Mouse (Mus musculus): Measurements from ENCODE around the gene Gpr3.

Gpr3 gene

GRCm38 (mm10) chr4:133233285-133233976 is 21.1 kb upstream of the Gpr3 start:
- DNase-seq (ENCODE audit: low read depth, low spot score): no peak

- no peak for DNase-seq (ENCODE audit: low read depth, low spot score)
These were observed 17.2 kb upstream of the Gpr3 start for GRCm38 (mm10) chr4:133229582-133229981.

DNA sequence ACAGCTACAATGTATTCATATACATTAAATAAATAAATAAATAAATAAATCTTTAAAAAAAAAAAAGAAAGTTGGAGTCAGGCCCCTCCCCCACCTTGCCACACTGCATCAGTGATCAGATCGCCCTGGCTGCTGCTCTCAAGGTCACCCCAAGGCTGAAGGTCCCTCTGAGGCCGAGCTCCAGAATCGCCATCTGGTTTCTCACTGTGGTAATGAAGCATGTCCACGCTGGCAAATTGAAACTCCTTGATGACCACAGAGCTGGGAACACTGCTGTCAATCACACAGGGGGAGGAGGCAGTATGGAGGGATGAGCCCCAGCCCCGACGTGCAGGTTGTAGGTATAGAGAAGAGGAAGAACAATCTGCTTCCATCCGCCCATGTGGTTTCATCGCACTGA is 15.3 kb upstream of the Gpr3 start:
- DNase-seq (ENCODE audit: low read depth, low spot score): no peak

DNA sequence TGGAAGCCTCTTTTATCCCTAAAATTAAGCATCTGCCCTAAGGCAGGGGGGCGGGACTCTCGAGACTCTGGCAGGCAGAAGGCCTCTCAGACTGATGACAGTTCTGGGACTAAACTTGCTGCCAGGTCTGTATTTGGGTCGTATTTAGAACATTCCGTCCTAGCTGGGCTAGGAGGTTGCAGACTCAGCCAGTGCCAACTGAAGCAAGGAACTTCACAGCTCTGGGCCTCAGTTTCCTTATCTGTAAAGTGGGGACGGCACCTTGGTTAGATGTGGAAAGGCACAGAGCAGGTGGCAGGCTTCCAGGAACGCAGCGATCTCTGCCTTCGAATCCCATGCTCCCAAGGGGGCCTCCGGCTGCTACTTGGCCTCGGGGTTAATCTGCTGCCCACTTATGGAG is 13.7 kb upstream of the Gpr3 start:
- DNase-seq (ENCODE audit: low read depth, low spot score): no peak

DNA sequence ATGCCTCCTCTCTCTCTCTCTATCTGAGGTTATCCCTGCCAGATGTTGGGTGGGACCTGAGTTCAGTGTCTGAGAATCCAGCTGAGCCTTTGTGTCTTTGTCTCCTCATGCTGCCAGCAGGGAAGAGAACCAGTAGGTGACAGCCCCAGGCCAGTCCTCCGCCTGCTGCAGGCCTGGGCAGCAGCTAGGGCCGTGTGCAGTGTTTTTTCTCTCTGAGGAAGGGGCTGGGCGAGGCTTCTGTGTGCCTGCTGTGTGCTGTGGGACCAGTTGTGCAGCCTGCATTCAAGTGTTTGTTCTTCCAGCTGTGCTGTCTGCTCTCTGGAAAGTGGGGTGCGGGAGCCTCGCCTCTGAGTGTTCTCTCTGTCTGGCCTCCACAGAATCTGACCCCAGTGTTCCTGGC is 11.5 kb upstream of the Gpr3 start:
- DNase-seq (ENCODE audit: low read depth, low spot score): no peak

DNA sequence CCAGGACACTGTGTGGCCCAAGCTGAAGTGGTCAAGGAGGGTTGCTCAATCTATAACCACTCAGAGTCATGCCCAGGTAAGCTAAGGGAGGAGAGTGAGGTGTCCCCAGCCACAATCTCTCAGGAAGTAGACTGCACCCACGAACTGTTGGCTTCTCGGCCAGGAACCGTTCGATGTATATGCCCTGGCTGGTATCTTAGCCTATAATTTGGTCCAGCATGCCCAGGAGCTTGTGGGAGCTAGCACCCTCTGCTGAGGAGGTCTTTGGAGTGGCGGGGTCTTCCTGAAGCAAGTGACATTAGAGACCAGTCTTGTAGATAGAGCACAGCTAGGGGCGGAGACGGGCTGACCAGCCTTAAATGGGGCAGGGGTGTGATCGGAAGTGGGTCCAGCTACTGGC is 9.4 kb upstream of the Gpr3 start:
- DNase-seq (ENCODE audit: low read depth, low spot score): no peak

DNA sequence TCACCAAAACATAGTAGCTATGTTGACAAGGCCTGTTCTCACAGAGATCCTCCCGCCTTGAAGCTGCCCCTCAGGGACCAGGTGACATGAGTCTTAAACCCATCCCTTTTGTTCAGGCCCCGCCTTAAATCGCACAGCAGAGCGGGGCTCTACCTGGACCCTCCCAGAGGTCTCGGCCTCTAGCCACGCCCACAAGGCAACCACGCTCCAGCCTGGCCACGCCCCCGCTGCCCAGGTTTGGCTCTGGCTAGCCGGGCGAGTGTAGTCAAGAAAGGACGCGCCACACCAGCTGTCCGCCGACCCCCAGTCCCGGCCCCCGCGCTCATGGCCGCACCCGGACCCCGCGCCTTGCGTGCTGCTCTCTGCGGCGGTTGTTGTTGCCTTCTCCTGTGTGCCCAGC is 8.3 kb upstream of the Gpr3 start:
- DNase-seq (ENCODE audit: low read depth, low spot score): no peak

DNA sequence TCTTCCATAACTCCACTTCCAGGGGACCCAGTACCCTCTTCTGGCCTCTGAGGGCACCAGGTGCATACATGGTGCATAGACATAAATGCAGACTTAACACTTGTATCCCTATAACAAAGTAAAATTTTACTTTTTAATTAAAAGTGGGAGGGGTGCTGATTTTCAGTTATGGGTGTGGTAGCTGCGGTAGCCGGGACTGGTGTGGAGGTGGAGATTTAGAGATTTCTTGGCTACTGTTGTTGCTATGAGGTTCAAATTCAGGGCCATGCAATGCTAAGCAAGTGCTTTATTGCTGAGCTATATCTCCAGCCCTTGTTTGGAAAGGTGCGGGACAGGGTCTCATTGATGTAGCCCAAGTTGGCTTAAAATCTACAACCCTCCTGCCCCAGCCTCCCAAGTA is 6.4 kb upstream of the Gpr3 start:
- DNase-seq (ENCODE audit: low read depth, low spot score): no peak

- peak; percentile 67 for DNase-seq (ENCODE audit: low read depth, low spot score)
These were observed 5.3 kb upstream of the Gpr3 start for GRCm38 (mm10) chr4:133217641-133218040.

GRCm38 (mm10) chr4:133213661-133214060 is 1.3 kb upstream of the Gpr3 start:
- no peak for DNase-seq (ENCODE audit: low read depth, low spot score)

DNA sequence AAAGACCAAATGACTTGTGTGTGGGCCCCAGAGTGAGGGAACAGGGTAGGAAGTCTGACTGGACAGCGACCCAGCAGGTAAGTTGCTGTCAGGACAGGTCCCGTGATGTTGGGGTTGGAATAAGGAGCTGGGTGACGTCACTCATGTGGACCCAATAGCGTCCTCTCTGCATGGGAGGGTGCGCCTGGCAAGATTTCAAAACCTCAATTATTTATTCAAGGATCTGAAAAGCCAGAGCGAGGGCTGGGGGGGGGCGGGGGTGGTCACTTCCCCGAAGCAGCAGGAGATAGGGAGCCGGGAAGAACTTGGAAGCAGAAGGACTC is 893 bp upstream of the Gpr3 start:
- no peak for DNase-seq (ENCODE audit: low read depth, low spot score)

DNA sequence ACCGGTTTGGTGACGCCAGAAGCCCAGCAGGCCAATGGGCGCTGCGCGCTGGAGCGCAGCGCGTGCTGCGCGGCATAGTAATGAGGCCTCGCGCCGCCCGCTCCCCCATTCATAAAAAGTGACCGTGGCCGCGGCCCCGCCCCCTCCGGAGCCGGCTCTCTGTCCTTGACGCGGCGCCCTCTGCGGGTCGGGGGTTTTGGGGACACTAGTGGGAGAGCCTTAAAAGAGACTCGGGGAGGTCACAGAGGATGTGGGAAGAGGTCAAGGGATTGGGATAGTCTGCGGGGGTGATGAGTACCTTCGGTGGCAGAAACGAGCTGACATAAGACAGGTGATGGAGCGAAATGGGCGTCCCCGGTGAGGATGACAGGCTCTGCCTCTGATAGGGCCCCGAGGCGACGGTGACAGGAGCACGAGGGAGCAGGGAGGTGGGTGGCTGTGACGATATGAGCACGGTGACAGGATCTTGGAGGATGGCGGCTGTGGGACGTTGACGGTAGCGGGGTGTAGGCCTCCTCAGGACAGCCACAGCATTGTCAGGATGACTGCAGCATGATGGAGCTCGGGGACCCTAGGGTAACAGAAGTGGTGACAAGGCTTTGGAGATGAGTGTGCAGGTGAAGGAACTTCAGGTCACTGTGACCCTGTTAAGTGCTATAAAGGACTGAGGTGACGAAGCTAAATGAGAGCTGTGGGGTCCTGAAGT is 379 bp upstream of the Gpr3 start:
- DNase-seq (ENCODE audit: low read depth, low spot score): peak; percentile 67

DNA sequence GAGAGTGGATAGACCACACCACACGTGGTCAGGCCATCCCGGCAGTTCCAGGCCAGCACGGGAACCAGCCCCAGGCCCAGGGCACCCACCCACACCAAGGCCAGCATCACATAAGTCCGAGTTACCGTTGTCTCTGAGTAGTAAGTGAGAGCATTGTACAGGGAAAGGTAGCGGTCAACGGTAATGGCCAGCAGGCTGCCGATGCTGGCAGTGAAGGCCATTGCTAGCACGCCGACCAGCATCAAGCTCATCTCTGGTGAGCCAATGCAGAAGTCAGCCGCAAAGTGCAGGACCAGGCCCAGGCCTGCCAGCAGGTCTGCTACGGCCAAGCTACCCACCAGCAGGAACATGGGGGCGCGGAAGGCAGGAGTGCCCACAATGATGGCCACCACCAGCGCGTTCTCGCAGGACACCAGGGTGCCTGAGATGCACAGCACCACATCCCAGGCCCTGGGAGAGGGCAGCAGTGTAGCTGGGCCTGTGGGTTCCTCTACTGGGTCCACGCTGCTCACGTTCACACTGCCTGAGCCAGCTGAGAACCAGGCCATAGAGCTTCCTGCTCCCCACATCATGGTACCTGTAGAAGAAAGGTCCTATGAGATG is 1.4 kb downstream of the Gpr3 start:
- no peak for DNase-seq (ENCODE audit: low read depth, low spot score)

- no peak for DNase-seq (ENCODE audit: low read depth, low spot score)
These were observed 2.1 kb downstream of the Gpr3 start for GRCm38 (mm10) chr4:133210023-133210787.

DNA sequence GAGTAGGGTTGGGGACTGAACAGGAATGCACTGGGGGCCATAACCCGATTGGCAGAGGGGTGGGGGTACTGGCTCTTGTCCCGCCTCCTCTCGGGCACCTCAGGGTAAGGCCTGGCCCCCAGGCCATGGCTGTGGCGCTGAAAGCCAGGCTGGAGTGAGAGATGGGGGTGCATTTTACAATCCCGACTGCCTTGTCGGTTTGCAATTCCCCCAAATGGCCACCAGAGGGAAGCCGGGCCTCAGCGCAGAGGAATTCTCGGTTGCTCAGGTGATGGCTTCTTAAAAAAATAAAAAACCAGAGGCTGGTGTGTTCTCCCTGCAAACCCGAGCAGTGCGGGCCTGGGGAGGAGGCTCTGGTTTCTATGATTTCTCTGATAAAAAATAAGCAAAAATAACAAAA is 3.0 kb downstream of the Gpr3 start:
- peak; percentile 53 for DNase-seq (ENCODE audit: low read depth, low spot score)

DNA sequence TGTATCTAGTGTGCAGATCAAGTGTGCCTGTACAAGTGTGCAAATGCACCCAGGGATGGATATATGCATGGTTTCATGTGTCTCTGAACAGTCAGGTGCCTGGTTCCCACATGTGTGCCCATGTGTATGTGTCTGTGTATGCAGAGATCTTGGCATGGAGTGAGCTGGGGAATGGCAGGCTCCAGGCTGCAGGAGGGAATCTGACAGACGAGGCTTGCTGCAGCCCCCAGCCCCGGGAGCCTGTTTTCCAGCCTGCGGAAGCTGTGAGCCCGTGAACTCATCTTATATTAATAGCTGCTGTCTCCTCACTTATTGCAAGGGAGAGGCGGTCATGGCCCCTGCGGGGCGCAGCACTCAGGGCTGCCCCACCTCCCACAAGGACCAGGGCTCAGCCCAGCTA is 8.0 kb downstream of the Gpr3 start:
- DNase-seq (ENCODE audit: low read depth, low spot score): no peak

DNA sequence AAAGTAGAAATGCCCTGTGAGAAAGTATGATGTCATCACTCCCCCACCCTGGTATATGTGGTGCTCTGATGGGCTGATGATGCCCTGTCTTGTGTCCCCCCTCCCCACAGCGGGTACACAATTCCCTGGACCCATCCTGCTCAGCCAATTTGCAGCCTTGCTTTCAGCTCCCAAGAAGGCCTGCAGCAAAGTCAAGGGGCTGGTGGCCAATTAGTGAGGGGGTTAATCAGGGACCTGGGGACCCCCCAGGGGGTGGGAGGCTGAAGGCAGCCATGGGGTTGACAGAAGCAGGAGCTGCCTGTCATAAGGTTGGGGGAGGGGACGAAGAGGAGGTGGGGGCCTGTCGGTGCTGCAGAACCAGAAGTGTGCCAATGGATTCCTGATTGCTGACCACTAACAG is 8.7 kb downstream of the Gpr3 start:
- DNase-seq (ENCODE audit: low read depth, low spot score): no peak

DNA sequence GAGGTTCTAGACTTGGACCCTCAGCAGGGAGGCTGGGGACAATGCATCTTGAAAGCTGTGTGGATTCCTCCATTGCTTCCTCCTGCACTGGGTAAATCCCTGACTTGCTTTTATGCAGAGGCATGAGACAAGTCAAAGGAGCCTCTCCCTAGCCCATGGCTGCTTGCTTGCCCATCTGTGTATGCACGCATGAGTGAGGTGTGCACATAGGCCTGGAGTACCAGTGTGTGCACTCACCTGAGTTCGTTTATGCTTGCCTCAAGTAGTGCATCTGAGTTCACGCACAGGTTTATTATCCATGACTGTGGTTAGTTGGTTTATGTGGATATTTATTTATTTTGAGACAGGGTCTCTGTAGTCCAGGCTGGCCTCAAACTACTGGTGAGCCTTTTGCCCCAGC is 10.1 kb downstream of the Gpr3 start:
- DNase-seq (ENCODE audit: low read depth, low spot score): no peak

DNA sequence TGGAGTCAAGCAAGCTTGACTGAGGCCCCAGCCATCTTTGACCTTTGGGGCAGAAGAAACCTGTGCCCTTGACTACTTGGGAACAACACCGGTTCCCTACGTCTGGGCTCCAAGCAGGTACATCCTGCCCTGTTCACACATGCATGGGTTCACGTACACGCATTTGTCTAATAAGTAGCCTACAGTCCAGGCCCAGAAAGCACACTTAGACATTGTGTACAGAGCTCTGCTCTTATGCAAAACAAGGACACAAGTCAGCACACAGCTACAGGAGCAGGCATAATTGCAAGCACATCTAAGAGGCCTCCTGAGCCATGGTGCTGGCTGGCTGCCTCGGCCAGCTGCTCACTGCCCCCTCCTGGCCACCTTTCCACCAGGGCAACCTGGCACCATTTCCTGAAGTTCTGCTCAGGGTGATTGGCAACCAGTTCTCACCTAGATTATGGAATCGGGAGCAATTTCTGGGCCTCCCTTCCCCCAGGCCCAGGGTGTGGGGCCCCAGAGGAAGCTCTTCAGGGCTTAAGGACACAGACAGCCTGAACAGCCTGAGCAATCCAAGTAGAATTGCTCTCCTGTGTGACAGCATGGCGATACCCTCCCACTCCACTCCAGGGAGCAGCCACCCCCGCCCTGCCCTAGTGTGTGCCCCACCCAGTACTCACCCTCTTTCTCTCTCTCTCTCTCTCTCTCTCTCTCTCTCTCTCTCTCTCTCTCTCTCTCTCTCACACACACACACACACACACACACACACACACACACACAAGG is 11.1 kb downstream of the Gpr3 start:
- no peak for DNase-seq (ENCODE audit: low read depth, low spot score)

- DNase-seq (ENCODE audit: low read depth, low spot score): no peak
These were observed 12.0 kb downstream of the Gpr3 start for GRCm38 (mm10) chr4:133200343-133200742.

DNA sequence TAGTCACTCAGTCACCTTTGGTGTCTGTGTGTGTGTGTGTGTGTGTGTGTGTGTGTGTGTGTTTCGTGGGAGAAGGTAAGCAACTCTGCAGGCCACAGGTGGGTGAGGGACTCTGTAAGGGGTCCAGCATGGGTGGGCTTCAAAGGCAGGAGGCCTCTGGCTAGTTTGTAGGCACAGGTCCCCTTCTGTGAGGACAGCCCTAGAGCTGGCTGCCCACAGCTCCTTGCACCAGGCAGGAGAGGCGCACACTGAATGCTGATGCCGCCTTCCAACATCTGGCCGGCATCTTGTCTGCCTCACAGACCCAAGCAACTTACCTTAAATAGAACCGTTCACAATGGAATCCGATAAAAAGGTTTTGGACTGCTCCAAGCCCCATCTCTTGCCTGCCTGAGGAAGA is 12.6 kb downstream of the Gpr3 start:
- no peak for DNase-seq (ENCODE audit: low read depth, low spot score)

Data from retina, postnatal 7 days (tissue).